Mouse (Mus musculus) ES-E14 (cell line): ENCODE measurements around the gene Adgrb3. TPM values are rescaled to one million over a fixed set of nuclear protein-coding genes. Genes with fewer than 3 reads are reported as not detected.

Experiments used
- DNase-seq: peaks from one replicate; pipeline ENCODE4 v3.0.0-alpha.2; 2013; ENCODE audit warnings: low read depth, low spot score
- H3K27ac ChIP-seq: 2 replicates; pipeline ENCODE4 v1.5.1; 2012; ENCODE audit warnings: low read depth, mild to moderate bottlenecking, low read length, moderate library complexity, mixed read lengths; ENCODE audit not compliant: poor library complexity, insufficient read depth, severe bottlenecking
- H3K36me3 ChIP-seq: 2 replicates; pipeline ENCODE4 v1.6.1; 2012; ENCODE audit warnings: mild to moderate bottlenecking, low read length, moderate library complexity, mixed read lengths; ENCODE audit not compliant: control insufficient read depth, poor library complexity, insufficient read depth, severe bottlenecking
- H3K4me1 ChIP-seq, 2 experiments: fragments of 150-350 bp in 1 of 2; sonication (generic) in 1 of 2; 2 replicates each; pipeline ENCODE4 v1.6.1; 2012; ENCODE audit warnings: low read length in 2 of 2, mild to moderate bottlenecking in 1 of 2, mixed read lengths in 1 of 2; ENCODE audit not compliant: control insufficient read depth in 2 of 2, insufficient read depth in 2 of 2, poor library complexity in 1 of 2
- H3K4me3 ChIP-seq, 2 experiments: fragments of 150-350 bp in 1 of 2; sonication (generic) in 1 of 2; 2 replicates each; pipeline ENCODE4 v1.5.1; 2012; ENCODE audit warnings: low read length in 2 of 2, low read depth in 1 of 2, mild to moderate bottlenecking in 1 of 2, mixed read lengths in 1 of 2; ENCODE audit not compliant: insufficient read depth in 1 of 2, poor library complexity in 1 of 2, severe bottlenecking in 1 of 2
- H3K9ac ChIP-seq: 2 replicates; pipeline ENCODE4 v1.6.1; 2012; ENCODE audit warnings: low read depth, mild to moderate bottlenecking, low read length, mixed read lengths; ENCODE audit not compliant: poor library complexity, insufficient read depth, severe bottlenecking
- H3K9me3 ChIP-seq: fragments of 150-350 bp; sonication (generic); 2 replicates; pipeline ENCODE4 v1.6.1; 2012; ENCODE audit warnings: low read depth, mild to moderate bottlenecking, low read length; ENCODE audit not compliant: control insufficient read depth, insufficient read depth
- CHD2 ChIP-seq: IDR thresholded peaks from 2 replicates; pipeline ENCODE4 v1.6.1; 2014; ENCODE audit warnings: mild to moderate bottlenecking, low read depth, low read length, inconsistent platforms
- HCFC1 ChIP-seq: IDR thresholded peaks from 2 replicates; pipeline ENCODE4 v1.6.1; 2012; ENCODE audit warnings: low read length, inconsistent platforms, borderline replicate concordance; ENCODE audit not compliant: insufficient read depth
- MAFK ChIP-seq: IDR thresholded peaks from 2 replicates; pipeline ENCODE4 v1.6.1; 2014; ENCODE audit warnings: mild to moderate bottlenecking, low read depth, low read length, inconsistent platforms; ENCODE audit not compliant: insufficient read depth
- ZC3H11A ChIP-seq: IDR thresholded peaks from 2 replicates; pipeline ENCODE4 v1.6.1; 2012; ENCODE audit warnings: low read depth, mild to moderate bottlenecking, inconsistent platforms, low read length, borderline replicate concordance
- ZNF384 ChIP-seq: IDR thresholded peaks from 2 replicates; pipeline ENCODE4 v1.6.1; 2012; ENCODE audit warnings: low read depth, low read length, inconsistent platforms
- in situ Hi-C, 2 experiments: fragments of 600-800 bp; cut with MboI; formaldehyde crosslinking; loops; one replicate each; pipeline ENCODE4 v1.15.1; 2025; ENCODE audit warnings: low sequenced_read_pairs in 2 of 2, inconsistent platforms in 1 of 2; ENCODE audit not compliant: unreplicated experiment in 2 of 2
- total RNA-seq: library from RNA; depleted of rRNA; stranded (reverse); fragments of 300-350 nt; gene quantifications from 2 replicates; pipeline ENCODE4 v1.2.3, GENCODE M21; 2012

The Adgrb3 gene
- total RNA-seq, 1 experiment: 0.27 TPM

GRCm38 (mm10) chr1:25495202-25495914 lies 334.1 kb downstream of the Adgrb3 start:
- H3K4me1 ChIP-seq: no peaks in the 10 kb centered on the region
- H3K27ac ChIP-seq: no peak overlapping the region
- no peak for TF ChIP-seq HCFC1
- no peak for TF ChIP-seq ZC3H11A
- TF ChIP-seq ZNF384: no peak
- no peak for TF ChIP-seq CHD2
- no peak for TF ChIP-seq MAFK
- no peak for DNase-seq
- in situ Hi-C loops: no loop called here
- no peaks in the 10 kb centered on the region for H3K36me3 ChIP-seq
- no peak overlapping the region for H3K4me3 ChIP-seq
- H3K9ac ChIP-seq: no peak overlapping the region
- no peaks in the 10 kb centered on the region for H3K9me3 ChIP-seq

- TF ChIP-seq ZC3H11A (no peak), CHD2 (no peak), ZNF384 (no peak), HCFC1 (no peak), MAFK (no peak)
- in situ Hi-C loops: no loop called here
- no peak for DNase-seq
Measured at GRCm38 (mm10) chr1:25491503-25491902, 338.0 kb downstream of the Adgrb3 start.

GRCm38 (mm10) chr1:25490174-25490573 lies 339.3 kb downstream of the Adgrb3 start:
- Histone ChIP-seq H3K27ac (no peak overlapping the region), H3K4me3 (no peak overlapping the region), H3K36me3 (no peaks in the 10 kb centered on the region), H3K9ac (no peak overlapping the region), H3K4me1 (no peaks in the 10 kb centered on the region), H3K9me3 (no peaks in the 10 kb centered on the region)
- no peak for TF ChIP-seq HCFC1
- TF ChIP-seq CHD2: no peak
- no peak for TF ChIP-seq ZNF384
- TF ChIP-seq ZC3H11A: no peak
- no peak for TF ChIP-seq MAFK
- in situ Hi-C loops: no loop called here
- DNase-seq: no peak

More at GRCm38 (mm10) chr1:25491503-25491902, 338.0 kb downstream of the Adgrb3 start:
- Histone ChIP-seq H3K4me1 (no peaks in the 10 kb centered on the region), H3K9me3 (no peaks in the 10 kb centered on the region), H3K4me3 (no peak overlapping the region), H3K9ac (no peak overlapping the region), H3K36me3 (no peaks in the 10 kb centered on the region), H3K27ac (no peak overlapping the region)

GRCm38 (mm10) chr1:25475699-25476098 lies 353.8 kb downstream of the Adgrb3 start:
- in situ Hi-C loops: no loop called here
- TF ChIP-seq ZC3H11A (no peak), CHD2 (no peak), ZNF384 (no peak), HCFC1 (no peak), MAFK (no peak)
- no peak overlapping the region for H3K4me3 ChIP-seq
- H3K36me3 ChIP-seq: no peaks in the 10 kb centered on the region
- H3K9me3 ChIP-seq: no peaks in the 10 kb centered on the region
- H3K4me1 ChIP-seq: no peaks in the 10 kb centered on the region
- no peak overlapping the region for H3K9ac ChIP-seq
- no peak overlapping the region for H3K27ac ChIP-seq
- no peak for DNase-seq
